Mouse (Mus musculus) liver, embryonic 16.5 days (tissue): ENCODE data around the gene Zfp36l3. TPM values are rescaled to one million over a fixed set of nuclear protein-coding genes. Genes with fewer than 3 reads are reported as not detected.
"Not testable (repeated sequence)": the region's sequence is repeated elsewhere in the genome, so short reads cannot be mapped to it uniquely, and the experiment has no call there.

Experiments used
- ATAC-seq: fragments of 200-750 bp; cut with Nextera tagmentation; 2 replicates; pipeline ENCODE4 v1.8.0; 2017; ENCODE audit warnings: low read depth, mild to moderate bottlenecking, moderate number of reproducible peaks, moderate library complexity
- H3K27ac ChIP-seq: fragments of 300-500 bp; sonication (generic); 2 replicates; pipeline ENCODE4 v1.5.1; 2014; ENCODE audit warnings: mild to moderate bottlenecking, low read length
- H3K27me3 ChIP-seq: fragments of 300-500 bp; sonication (generic); 2 replicates; pipeline ENCODE4 v1.6.1; 2014; ENCODE audit warnings: low read depth, low read length, mixed read lengths; ENCODE audit not compliant: control insufficient read depth, insufficient read depth
- H3K36me3 ChIP-seq: fragments of 300-500 bp; sonication (generic); 2 replicates; pipeline ENCODE4 v1.6.1; 2014; ENCODE audit warnings: mild to moderate bottlenecking; ENCODE audit not compliant: control insufficient read depth, insufficient read depth
- H3K4me1 ChIP-seq: fragments of 300-500 bp; sonication (generic); 2 replicates; pipeline ENCODE4 v1.6.1; 2014; ENCODE audit warnings: low read depth, low read length, mixed read lengths; ENCODE audit not compliant: control insufficient read depth
- H3K4me2 ChIP-seq: fragments of 300-500 bp; sonication (generic); 2 replicates; pipeline ENCODE4 v1.6.1; 2014; ENCODE audit warnings: low read depth, low read length, mixed read lengths
- H3K4me3 ChIP-seq: fragments of 300-500 bp; sonication (generic); 2 replicates; pipeline ENCODE4 v1.5.1; 2014; ENCODE audit warnings: low read depth, mild to moderate bottlenecking, low read length
- H3K9ac ChIP-seq: fragments of 300-500 bp; sonication (generic); 2 replicates; pipeline ENCODE4 v1.6.1; 2014; ENCODE audit warnings: low read depth, low read length
- H3K9me3 ChIP-seq: fragments of 300-500 bp; sonication (generic); replicated peaks from 2 replicates; pipeline ENCODE4 v1.6.1; 2016; ENCODE audit warnings: low read length; ENCODE audit not compliant: control insufficient read depth
- WGBS: fragments of 180-500 bp; shearing (Covaris S2); extraction: QIAGEN DNeasy Blood & Tissue Kit; methylation state at CpG from one replicate; pipeline ENCODE4 v1.1.7; 2014; ENCODE audit not compliant: insufficient replicate concordance; 5-methylcytosine and 5-hydroxymethylcytosine counted together
- polyA plus RNA-seq: library from polyadenylated mRNA; unstranded; fragments of >200 nt; fragmentation: Nextera tagmentation; extraction: Ambion mirVana; gene quantifications from 2 replicates; pipeline ENCODE4 v1.2.1, GENCODE M21; 2015

Gene Zfp36l3
- polyA plus RNA-seq, result not detected in 2 replicates

DNA sequence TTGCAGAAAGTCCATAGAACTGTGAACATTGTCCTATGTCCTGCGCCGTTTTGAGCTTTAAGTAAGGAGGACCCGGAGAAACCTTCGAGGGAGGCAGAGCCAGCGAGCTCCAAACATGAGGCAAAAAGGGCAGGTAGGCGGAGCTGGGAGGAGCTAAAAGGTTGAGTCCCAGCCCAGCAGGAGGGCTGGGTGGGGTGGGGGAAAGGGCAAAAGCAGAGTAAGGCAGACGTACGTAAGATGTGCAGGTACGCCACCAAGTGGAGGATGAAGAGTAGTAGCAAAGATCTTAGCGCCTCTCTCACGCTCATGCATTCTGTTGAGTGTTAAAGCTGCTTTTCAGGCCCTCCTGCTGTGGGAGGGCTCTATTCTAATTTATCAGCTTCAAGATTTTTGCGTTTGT lies at the start of gene Zfp36l3:
TSS of gene Zfp36l3 (minus strand) at position 119 of the 400 bp plus-strand sequence.
- Histone ChIP-seq H3K4me2 (no peak within 1 kb of the TSS), H3K27ac (no peak within 1 kb of the TSS), H3K9me3 (no peaks in the 10 kb centered on the region), H3K36me3 (no peaks in the 10 kb centered on the region), H3K27me3 (no peaks in the 10 kb centered on the region), H3K4me3 (no peak within 1 kb of the TSS), H3K4me1 (no peaks in the 10 kb centered on the region), H3K9ac (no peak within 1 kb of the TSS)
- WGBS, result 72% methylated on average over 12 of the region's 12 CpGs
- ATAC-seq, result no peak

DNA sequence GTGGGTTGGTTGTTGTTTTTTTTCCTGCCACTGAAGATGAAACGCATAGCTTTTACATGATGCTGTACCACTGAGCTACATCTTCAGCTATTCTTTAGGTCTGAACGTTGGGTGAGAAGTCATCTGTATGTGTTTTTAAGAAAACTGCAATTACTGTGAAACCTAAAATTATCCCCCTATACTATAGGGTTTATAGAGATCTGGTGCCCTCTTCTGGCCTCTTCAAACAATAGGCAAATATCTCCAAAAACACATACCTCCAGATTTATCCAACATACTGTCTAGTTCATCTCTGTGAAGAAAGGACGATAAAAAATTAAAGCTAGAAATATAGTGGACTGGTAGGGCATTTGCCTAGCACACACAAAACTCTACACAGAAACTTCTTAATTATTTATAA lies 22.9 kb upstream of the Zfp36l3 start:
- H3K4me3 ChIP-seq, result no peak overlapping the region
- H3K9ac ChIP-seq, result no peak overlapping the region
- no peaks in the 10 kb centered on the region for H3K9me3 ChIP-seq
- no peaks in the 10 kb centered on the region for H3K4me1 ChIP-seq
- ATAC-seq, result no peak
- H3K36me3 ChIP-seq, result no peaks in the 10 kb centered on the region
- WGBS, result 30% methylated on average over 3 of the region's 3 CpGs
- H3K27ac ChIP-seq, result no peak overlapping the region
- H3K4me2 ChIP-seq, result no peak overlapping the region
- H3K27me3 ChIP-seq, result no peaks in the 10 kb centered on the region

DNA sequence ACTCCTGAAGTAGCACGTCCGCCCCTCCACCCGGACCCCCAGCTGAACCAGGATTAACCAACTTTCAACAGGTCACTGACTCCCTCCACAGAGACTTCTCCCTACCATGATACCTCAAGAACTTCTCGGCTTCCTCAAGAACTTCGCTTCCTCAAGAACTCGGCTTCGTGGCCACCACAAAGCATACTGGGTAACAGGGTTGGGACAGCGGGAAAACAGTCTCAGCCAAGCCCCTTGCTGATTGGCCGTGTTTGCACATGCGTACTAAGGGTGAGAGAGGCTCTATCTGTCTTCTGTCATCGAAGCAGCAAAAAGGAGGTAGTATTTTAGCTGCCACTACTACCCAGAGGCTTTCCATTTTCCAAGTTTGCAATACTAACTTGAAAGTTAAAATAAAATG lies 21.3 kb upstream of the Zfp36l3 start, which contains the start of gene Xlr:
TSS of gene Xlr (minus strand) at position 188 of the 400 bp plus-strand sequence.
- 66% methylated on average over 11 of the region's 11 CpGs for WGBS
- H3K4me3 ChIP-seq, H3K4me1 ChIP-seq, ATAC-seq, H3K4me2 ChIP-seq, H3K9ac ChIP-seq, H3K36me3 ChIP-seq, H3K27ac ChIP-seq, H3K9me3 ChIP-seq, H3K27me3 ChIP-seq: not testable (repeated sequence)

DNA sequence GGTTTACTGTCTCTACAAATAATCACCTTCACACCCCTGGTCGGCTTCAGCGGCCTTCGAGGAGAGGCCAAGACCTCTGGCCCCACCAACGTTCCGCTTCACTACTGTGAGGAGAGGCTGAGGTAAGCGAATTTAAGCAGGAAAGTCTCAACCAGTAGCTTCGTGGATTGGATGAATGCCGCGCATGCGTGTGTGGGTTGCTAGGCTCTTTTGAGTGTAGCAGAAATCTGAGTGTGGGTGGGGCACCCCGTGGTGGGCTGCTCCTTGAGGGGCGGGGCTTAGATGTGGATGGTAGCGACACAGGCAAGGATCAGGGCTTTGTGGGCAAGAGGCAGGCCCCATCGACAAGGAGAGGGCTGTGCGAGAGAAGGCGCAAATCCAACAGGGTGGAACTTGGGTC lies 18.5 kb downstream of the Zfp36l3 start, which contains the start of gene 1700013H16Rik:
TSS of gene 1700013H16Rik (minus strand) at position 96 of the 400 bp plus-strand sequence.
- WGBS, result 82% methylated on average over 16 of the region's 16 CpGs
- Histone ChIP-seq H3K4me2 (no peak within 1 kb of the TSS), H3K4me1 (no peaks in the 10 kb centered on the region), H3K9me3 (peaks cover 5% of the 10 kb centered on the region), H3K36me3 (no peaks in the 10 kb centered on the region), H3K27ac (no peak within 1 kb of the TSS), H3K4me3 (no peak within 1 kb of the TSS), H3K9ac (no peak within 1 kb of the TSS), H3K27me3 (no peaks in the 10 kb centered on the region)
- no peak for ATAC-seq

DNA sequence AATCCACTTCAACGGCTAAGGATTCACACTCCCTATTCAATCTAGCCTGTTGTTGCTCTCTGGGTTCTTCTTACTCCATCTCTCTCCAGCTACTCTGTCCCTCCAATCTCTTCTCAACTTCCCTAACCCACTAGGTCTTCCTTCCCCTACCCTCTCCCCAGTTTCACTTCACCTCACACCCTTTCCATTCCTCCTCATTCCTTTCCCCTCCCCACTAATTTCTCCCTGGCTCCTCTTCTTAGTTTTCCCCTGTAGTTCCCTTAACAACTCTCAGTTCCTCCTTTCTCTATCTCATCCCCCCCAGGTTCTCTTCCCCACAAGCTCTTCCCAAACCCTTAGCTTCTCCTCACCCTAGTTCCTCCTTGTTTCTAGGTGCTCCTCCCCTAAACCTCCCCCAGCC lies 23.3 kb downstream of the Zfp36l3 start:
- no peak overlapping the region for H3K4me2 ChIP-seq
- no peak overlapping the region for H3K9ac ChIP-seq
- WGBS, result 55% methylated on average over 1 of the region's 1 CpGs
- no peaks in the 10 kb centered on the region for H3K27me3 ChIP-seq
- ATAC-seq, result no peak
- H3K9me3 ChIP-seq, result peaks cover 5% of the 10 kb centered on the region
- no peaks in the 10 kb centered on the region for H3K36me3 ChIP-seq
- no peak overlapping the region for H3K4me3 ChIP-seq
- no peaks in the 10 kb centered on the region for H3K4me1 ChIP-seq
- no peak overlapping the region for H3K27ac ChIP-seq

DNA sequence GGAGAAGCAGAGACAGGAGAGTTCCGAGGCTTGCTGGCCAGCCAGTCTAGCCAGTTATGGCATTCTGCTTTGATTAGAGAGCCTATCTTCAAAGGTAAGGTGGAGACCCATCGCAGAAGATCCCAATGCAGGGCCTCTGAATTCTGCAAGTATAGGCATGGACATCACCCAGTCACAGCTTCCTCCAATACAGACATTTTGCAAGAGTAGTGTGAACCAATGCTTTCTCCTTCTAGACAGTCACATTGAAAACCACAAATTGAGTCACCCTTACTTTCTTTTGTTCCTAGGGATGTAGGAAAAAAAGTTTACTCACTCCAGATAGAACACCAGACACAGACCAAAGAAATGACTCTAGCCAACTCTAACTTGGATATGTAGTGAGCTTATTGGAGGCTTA lies 47.2 kb downstream of the Zfp36l3 start:
- Histone ChIP-seq H3K9ac (no peak overlapping the region), H3K36me3 (no peaks in the 10 kb centered on the region), H3K9me3 (no peaks in the 10 kb centered on the region), H3K4me2 (no peak overlapping the region), H3K27ac (no peak overlapping the region), H3K4me1 (no peaks in the 10 kb centered on the region), H3K27me3 (no peaks in the 10 kb centered on the region), H3K4me3 (no peak overlapping the region)
- 59% methylated on average over 2 of the region's 2 CpGs for WGBS
- ATAC-seq, result no peak

DNA sequence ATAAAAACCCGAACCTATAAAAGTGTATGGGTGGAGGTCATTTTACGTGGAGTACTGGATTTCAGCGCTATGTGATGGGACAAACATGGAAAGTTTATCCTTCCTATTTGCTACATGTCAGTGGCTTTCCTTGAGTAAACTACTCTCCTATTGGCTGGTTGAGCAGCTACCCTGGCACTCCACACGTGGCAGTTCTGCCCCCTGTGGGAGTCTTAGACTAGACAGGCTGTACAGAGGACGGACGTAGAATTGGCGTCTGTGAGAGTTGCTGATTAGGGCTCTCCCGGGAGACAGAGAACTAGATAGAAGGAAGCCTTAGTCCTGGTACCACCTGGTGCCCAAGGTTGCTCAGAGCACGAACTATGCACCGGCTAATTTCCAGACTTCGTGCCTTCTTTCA lies 51.6 kb downstream of the Zfp36l3 start, which contains the start of gene 4930502E18Rik:
TSS of gene 4930502E18Rik (plus strand) at position 231 of the 400 bp plus-strand sequence.
- Histone ChIP-seq H3K9me3 (no peaks in the 10 kb centered on the region), H3K4me1 (no peaks in the 10 kb centered on the region), H3K27me3 (no peaks in the 10 kb centered on the region), H3K4me3 (no peak within 1 kb of the TSS), H3K27ac (no peak within 1 kb of the TSS), H3K36me3 (no peaks in the 10 kb centered on the region), H3K9ac (no peak within 1 kb of the TSS), H3K4me2 (no peak within 1 kb of the TSS)
- 69% methylated on average over 11 of the region's 11 CpGs for WGBS
- ATAC-seq, result no peak

Other genes with a start within 250 kb of the Zfp36l3 start
- 2.4 and 2.6 TPM in 2 replicates for gene Rtl8c, start 168.4 kb downstream of the Zfp36l3 start, polyA plus RNA-seq
- gene Gm14597, start 167.4 kb downstream of the Zfp36l3 start, polyA plus RNA-seq, result not detected in 2 replicates
- 4.4 and 5.7 TPM in 2 replicates for gene Rtl8a, start 132.7 kb downstream of the Zfp36l3 start, polyA plus RNA-seq
- 4.0 and 4.7 TPM in 2 replicates for gene Rtl8b, start 106.0 kb downstream of the Zfp36l3 start, polyA plus RNA-seq
- gene 4930502E18Rik, start 51.6 kb downstream of the Zfp36l3 start, polyA plus RNA-seq, result 0.06 and 0.09 TPM in 2 replicates
- gene 1700013H16Rik, start 18.6 kb downstream of the Zfp36l3 start, polyA plus RNA-seq, result not detected in 2 replicates
- gene Xlr, start 21.3 kb upstream of the Zfp36l3 start, polyA plus RNA-seq, result 2.7 and 3.0 TPM in 2 replicates